In the genomic region with DNA sequence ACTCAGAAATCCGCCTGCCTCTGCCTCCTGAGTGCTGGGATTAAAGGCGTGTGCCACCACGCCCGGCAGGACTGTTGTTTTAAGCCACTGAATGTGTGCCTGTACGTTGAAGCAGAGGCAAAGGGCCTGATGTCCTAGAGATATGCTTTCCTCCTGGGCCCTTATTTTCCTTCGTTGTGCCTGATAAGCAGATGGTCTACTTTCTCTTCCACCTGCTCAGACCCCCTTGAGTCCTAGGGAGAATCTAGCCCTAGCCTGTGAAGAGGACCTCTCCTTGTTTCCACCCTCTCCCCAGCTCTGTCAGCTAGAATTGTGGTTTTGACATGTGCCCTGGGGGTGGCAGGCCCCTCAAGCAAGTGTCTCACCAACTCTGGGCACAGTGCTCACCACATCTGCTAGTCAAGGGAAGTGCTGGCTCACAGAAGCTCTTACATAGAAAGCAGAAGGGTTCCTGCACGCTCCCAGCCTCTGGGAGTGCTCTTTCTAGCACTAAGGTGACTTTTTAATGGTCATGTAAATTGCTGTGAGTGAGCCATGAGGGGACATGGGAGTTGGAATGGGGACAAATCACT, we compare ENCODE assay signal across 30 mouse cellular contexts. TPM values are rescaled to one million over a fixed set of nuclear protein-coding genes. Genes with fewer than 3 reads are reported as not detected.
DNase-seq lines count a peak whose midpoint lies in the region; ATAC-seq and TF ChIP-seq lines count a peak whose summit lies in the region.
"Had no signal": no experiment of that assay in that cellular context is flagged by ENCODE, and none has a peak within 500 bp of the region (broad histone marks: within the 10 kb centered on the region; RNA-seq: fewer than 3 reads in every experiment).

No protein-coding gene starts in this region.

- WGBS in liver, embryonic 14.5 days (ENCODE audit: insufficient replicate concordance): 23% methylated on average over 7 of the region's 7 CpGs

- H3K9ac ChIP-seq in liver, embryonic 14.5 days (replicated peaks): no peak overlapping the region
- H3K9ac ChIP-seq: forebrain, embryonic 12.5 days; kidney, embryonic 15.5 days; lung, embryonic 15.5 days had no signal

- no peak overlapping the region for H3K4me3 ChIP-seq in liver, embryonic 14.5 days (ENCODE audit: insufficient read depth in 1 of 2, low read depth in 2 of 2, low read length in 2 of 2)
- H3K4me3 ChIP-seq: forebrain, embryonic 12.5 days; gastrocnemius, adult 2 months; heart, embryonic 10.5 days; kidney, embryonic 15.5 days; lung, embryonic 15.5 days had no signal

- peaks cover 6 to 30% of the 10 kb centered on the region in 2 experiments for H3K4me1 ChIP-seq in liver, embryonic 14.5 days (replicated peaks; ENCODE audit: control insufficient read depth in 2 of 2, insufficient read depth in 2 of 2, low read length in 1 of 2)
- H3K4me1 ChIP-seq: forebrain, embryonic 12.5 days; heart, embryonic 10.5 days; kidney, embryonic 15.5 days; lung, embryonic 15.5 days had no signal

- no peak overlapping the region for H3K4me2 ChIP-seq in liver, embryonic 14.5 days (ENCODE audit: low read depth)
- H3K4me2 ChIP-seq: forebrain, embryonic 12.5 days; kidney, embryonic 15.5 days; lung, embryonic 15.5 days; midbrain, embryonic 11.5 days had no signal

- no peak for TF ChIP-seq CTCF in liver, embryonic 14.5 days (IDR thresholded peaks at IDR 0.05; ENCODE audit: low read depth)

- ATAC-seq in common myeloid progenitor, adult 5-6 weeks (replicated peaks; ENCODE audit: low read depth, poor library complexity, severe bottlenecking): peak; percentile 83
- ATAC-seq in liver, embryonic 14.5 days (ENCODE audit: insufficient read depth): peak; percentile 77
- ATAC-seq in megakaryocyte-erythroid progenitor cell, adult 5-6 weeks (replicated peaks; ENCODE audit: low FRiP score, low TSS enrichment, poor library complexity, severe bottlenecking): peak; percentile 69
- ATAC-seq: hindbrain, postnatal 0 days; intestine, postnatal 0 days had no signal

- H3K27ac ChIP-seq in liver, embryonic 14.5 days: peak overlapping the region; percentile 34
- H3K27ac ChIP-seq: forebrain, embryonic 12.5 days; gastrocnemius, adult 2 months; heart, embryonic 10.5 days; hindbrain, postnatal 0 days; kidney, embryonic 15.5 days; lung, embryonic 15.5 days had no signal

- TF ChIP-seq EP300 in liver, embryonic 14.5 days (IDR thresholded peaks at IDR 0.05; ENCODE audit: low read depth): peak; percentile 73

- no peaks in the 10 kb centered on the region for H3K27me3 ChIP-seq in liver, embryonic 14.5 days (ENCODE audit: control insufficient read depth, insufficient read depth, low read length)
- H3K27me3 ChIP-seq: forebrain, embryonic 12.5 days; kidney, embryonic 15.5 days; lung, embryonic 15.5 days had no signal

- no peaks in the 10 kb centered on the region for H3K36me3 ChIP-seq in liver, embryonic 14.5 days (replicated peaks; ENCODE audit: control insufficient read depth, insufficient read depth, low read depth)
- H3K36me3 ChIP-seq: forebrain, embryonic 12.5 days; heart, embryonic 10.5 days; kidney, embryonic 15.5 days; lung, embryonic 15.5 days had no signal

- peak; percentile 27 for DNase-seq in MEL-GATA-1-ER (ENCODE audit: extremely low read depth, low read depth)
- peak in 2 of 3 experiments; percentile 30 to 41 for DNase-seq in liver, embryonic 14.5 days (ENCODE audit: low read depth in 3 of 3, low spot score in 3 of 3)
- no peak for DNase-seq in urinary bladder, postnatal 10 days (ENCODE audit: low spot score)
- DNase-seq in cerebellum, postnatal 14 days: no peak
- DNase-seq in frontal cortex, postnatal 10 days (ENCODE audit: low spot score in 2 of 2): no peak
- DNase-seq: adrenal gland, postnatal 10 days; B cell, adult 2 months; cerebellum, adult 9-10 months; gastrocnemius, adult 2 months; kidney, postnatal 36 days; layer of hippocampus, adult 9-11 months; lung, postnatal 36 days; right cerebral cortex, postnatal 14 days had no signal

- H3K9me3 ChIP-seq in liver, embryonic 14.5 days (ENCODE audit: control insufficient read depth, low read length): no peaks in the 10 kb centered on the region; the same call in 1 of the 2 replicates
- H3K9me3 ChIP-seq: forebrain, embryonic 12.5 days; heart, embryonic 10.5 days; kidney, embryonic 15.5 days; lung, embryonic 15.5 days had no signal

RNA-seq across cellular contexts. Expression of gene Fcnb, which starts 9.0 kb away (rescaled TPM):
- total RNA-seq in common myeloid progenitor, adult 5-6 weeks (2017): 4.8 and 5.1 TPM in 2 replicates
- polyA plus RNA-seq in liver, embryonic 14.5 days (2012; rRNA removed): 12.0 and 14.6 TPM in 2 replicates
- polyA plus RNA-seq in liver, embryonic 14.5 days (2014; fragmentation: Nextera tagmentation; extraction: Ambion mirVana): 28.4 and 29.9 TPM in 2 replicates
- total RNA-seq in megakaryocyte-erythroid progenitor cell, adult 5-6 weeks (2014; fragmentation: Nextera tagmentation): 27.3 TPM in 1 of 2 replicates, not detected in the other
- 1.1 and 1.3 TPM in 2 replicates for total RNA-seq in megakaryocyte-erythroid progenitor cell, adult 5-6 weeks (2017)
- total RNA-seq: CH12.LX; gastrocnemius, adult 2 months; hindbrain, postnatal 0 days; left cerebral cortex, adult 18-20 months; left cerebral cortex, postnatal 36 days; midbrain, postnatal 0 days; neutrophil, adult 5-6 weeks had no signal
- polyA plus RNA-seq: cortical plate, adult 2 months; gonadal fat pad, adult 2 months; heart, embryonic 10.5 days; hindbrain, embryonic 11.5 days; hindbrain, postnatal 0 days; intestine, postnatal 0 days; midbrain, postnatal 0 days had no signal

Comparison
In these comparisons a context has a peak if more than half of its experiments do, and no peak if none do; other contexts are left out.
1. DNase-seq: peak in MEL-GATA-1-ER (single experiment) and liver, embryonic 14.5 days (2 of 3); none in urinary bladder, postnatal 10 days (single experiment), cerebellum, postnatal 14 days (0 of 2) and frontal cortex, postnatal 10 days (0 of 2).
2. Peak in every context shown above with its lines, with median percentiles within 50 percentile points of each other: ATAC-seq.